Mouse (Mus musculus) effector memory CD4-positive, alpha-beta T cell, adult 7 months (primary cell): ENCODE data around the gene Svop. TPM values are rescaled to one million over a fixed set of nuclear protein-coding genes. Genes with fewer than 3 reads are reported as not detected.

Source experiments
- polyA plus RNA-seq: library from polyadenylated mRNA; unstranded; fragments of 100-300 nt; shearing (Covaris generic); gene quantifications from one replicate; pipeline ENCODE4 v1.2.1, GENCODE M21; 2017

The Svop gene
- 0.29 TPM for polyA plus RNA-seq

DNA sequence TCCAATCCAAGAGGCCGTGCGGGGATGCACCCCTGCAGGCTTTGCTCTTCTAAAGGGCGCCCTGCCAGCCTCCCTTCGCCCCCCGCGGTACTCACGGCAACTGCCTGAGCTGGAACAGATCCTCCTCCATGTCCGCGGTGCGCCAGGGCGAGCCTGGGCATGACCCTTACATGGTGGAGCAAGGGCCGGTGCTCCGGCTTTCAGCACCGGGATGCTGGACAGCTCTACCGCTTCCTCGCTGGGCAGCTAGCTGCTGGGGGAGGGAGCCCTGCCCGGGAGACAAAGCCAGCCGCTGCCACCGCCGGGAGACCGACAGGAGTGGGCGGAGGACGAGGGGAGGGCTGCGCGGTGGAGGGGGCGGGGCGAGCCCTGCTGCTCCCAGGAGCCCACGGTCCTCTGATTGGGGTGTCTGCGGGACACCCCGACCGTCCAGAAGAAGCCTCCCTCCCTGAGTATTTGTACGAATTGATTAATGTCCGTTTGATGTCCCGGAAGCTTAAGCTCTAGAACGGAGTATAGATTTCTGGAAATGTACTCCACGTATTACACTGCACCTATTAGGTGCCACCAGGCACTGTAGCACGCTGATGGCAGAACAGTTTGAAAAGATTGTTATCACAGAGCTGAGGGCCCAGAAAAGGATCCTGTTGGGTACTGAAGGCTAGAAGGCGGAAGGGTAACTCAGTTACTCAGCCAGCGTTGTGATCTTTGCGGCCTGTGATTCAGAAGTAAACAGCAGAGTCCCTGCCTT is at the start of gene Svop:
TSS of gene Svop (minus strand) at position 514 of the 751 bp plus-strand sequence.

DNA sequence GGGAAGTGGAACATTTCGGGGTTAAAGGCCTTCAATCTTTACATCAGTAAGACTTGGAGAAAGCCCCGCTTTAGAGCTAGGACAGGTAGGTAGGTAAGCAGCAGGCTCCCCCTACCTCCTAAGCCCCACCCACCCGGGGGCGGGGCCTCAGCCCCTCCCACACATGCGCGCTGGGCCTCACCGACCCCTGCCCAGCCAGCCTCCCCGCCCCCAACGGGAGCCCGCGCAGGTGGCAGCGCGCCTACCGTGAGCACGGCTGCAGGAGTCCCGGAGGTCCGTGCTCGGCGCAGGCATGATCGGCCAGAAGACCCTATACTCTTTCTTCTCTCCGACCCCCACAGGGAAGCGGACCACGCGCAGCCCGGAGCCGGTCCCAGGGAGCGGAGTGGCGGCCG is 38.8 kb upstream of the Svop start, which contains the start of gene Ung:
TSS of gene Ung (plus strand) at position 176 of the 395 bp plus-strand sequence.

DNA sequence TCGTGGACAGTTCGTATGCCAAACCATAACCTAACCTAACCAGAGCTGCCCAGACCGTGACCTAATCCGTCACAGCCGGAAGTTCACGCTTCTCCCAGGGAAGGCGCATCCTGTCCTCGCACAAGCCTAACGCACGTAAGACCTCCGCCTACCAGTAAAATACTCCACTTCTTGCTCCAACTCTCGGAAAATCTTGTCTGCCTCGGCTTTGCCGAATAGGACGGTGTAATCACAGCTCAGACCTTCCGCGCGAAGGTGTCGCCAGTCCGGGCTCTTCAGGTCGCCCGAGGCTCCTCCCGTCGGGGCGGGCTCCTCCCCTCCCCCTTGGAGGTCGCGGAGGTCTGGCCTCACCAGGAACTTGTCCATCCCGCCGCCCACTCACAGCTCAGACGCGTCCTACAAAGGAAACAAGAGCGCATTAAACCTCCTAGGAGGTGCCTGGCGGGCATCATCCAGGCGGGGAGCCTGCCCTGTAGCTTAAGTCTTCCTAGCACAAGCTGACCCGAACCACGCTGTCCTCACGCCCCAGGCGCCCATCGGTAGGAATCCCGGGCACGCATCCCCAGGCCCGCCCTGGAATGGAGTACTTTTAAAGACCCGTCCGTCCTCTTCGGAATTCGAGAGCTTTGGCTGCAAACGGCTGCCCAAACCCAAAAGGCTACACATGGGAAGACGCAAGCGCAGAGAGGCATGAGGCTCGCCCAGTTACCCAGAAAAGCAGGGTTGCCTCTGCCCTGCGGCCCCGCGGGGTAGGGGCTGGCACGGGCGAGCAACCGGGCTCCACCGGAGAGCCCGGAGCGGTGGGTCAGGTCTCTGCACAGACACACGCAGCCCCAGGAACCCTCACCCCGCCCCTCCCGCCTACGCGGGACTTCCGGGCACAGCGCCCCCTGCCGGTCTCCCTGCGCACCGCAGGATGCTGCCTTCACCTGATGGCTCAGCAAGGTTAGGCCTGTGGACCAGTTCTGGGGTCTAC is 36.3 kb upstream of the Svop start, which contains the start of gene Alkbh2:
TSS of gene Alkbh2 (minus strand) at position 845 of the 976 bp plus-strand sequence.

DNA sequence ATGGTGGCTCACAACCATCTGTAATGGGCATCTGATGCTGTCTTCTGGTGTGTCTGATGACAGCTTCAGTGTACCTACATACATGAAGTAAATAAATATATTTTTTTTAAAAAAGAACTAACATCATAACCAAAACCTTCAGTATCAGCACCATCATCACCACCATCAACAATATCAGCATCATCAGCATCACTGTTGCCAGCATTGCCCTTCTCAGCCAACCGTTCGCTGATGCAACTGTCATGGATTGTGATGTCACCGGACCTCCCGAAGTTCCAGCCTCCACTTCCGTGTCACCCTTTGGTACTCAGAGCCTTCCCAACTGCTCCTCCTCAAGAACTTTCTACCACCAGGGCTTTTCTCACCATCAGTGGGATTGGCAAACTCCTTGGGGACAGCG is 26.2 kb downstream of the Svop start, which contains the start of gene Usp30:
TSS of gene Usp30 (plus strand) at position 301 of the 400 bp plus-strand sequence.

DNA sequence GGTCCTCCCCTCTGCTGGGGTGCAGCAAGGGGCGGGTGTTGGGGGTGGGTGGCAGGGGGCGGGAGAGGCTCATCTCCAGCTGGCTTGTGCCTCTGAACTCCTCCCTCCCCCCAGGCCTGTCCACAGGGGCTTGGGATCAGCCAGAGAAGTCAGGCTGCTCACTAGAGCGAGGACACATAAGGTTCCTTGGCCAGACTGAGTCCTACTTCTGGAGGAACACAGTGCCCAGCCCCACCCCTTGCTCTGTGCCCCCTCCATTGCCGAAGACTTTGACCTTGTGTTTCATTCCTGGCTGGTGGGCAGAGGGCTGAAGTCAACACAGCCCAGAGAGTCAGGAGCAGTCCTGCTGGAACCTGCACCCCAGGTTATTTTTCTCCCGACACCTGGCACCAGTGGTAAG is 87.8 kb downstream of the Svop start, which contains the start of gene Dao:
TSS of gene Dao (plus strand) at position 162 of the 400 bp plus-strand sequence.

DNA sequence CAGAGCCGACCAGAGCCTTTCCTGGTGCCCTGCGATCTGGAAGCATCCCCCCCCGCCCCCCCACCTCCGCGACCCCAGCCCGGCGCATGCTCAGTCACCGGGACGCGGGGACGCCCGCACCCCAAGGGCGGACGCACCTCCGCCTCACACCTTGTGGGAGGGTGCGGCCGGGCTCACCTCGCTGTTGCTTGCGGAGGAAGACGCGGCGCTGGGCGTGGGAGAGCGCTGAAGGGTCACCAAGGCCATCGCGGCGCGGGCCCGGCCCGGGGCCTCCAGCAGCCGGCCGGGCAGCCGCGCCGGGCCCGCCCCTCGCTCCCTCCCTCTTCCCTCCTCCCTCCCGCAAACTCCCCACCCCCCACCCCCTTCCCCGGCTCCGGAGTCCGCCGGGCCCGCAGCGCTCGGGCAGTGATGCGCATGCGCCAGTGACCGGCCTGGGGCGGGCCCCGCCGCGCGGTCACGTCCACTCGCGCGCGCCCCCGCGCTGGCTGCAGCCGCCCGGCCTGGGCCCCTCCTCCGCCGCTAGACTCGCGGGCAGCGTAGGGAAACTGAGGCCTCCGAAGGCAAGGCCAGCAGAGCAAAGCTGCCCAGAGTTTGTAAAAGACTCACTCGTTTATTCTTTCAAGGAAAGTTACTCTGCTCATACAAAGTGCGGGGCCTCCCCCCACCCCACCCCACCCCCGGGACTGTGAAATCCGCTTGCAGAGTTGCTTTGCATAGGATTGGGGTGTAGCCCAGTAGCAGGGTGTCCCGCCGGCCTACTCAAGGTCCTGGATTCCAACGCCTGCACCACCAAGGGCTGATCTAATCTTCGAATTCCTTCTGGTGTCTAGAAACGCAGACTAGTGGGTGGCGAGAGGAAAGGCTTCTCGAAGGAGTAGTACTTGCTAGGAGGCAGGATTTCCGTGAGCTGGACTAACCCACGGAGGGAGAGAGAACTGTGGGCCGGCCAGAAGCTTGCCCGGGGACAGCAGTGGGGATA is 97.6 kb downstream of the Svop start, which contains the start of gene Ssh1:
TSS of gene Ssh1 (minus strand) at position 408 of the 979 bp plus-strand sequence.

Other genes starting within 250 kb of the Svop start
- 90.7 TPM for gene Coro1c, start 182.8 kb downstream of the Svop start, polyA plus RNA-seq
- 31.2 TPM for gene Ssh1, start 97.7 kb downstream of the Svop start, polyA plus RNA-seq
- gene Dao, start 87.9 kb downstream of the Svop start, polyA plus RNA-seq, result 1.1 TPM
- gene Usp30, start 26.1 kb downstream of the Svop start, polyA plus RNA-seq, result 4.7 TPM
- 9.4 TPM for gene Alkbh2, start 36.6 kb upstream of the Svop start, polyA plus RNA-seq
- gene Ung, start 38.8 kb upstream of the Svop start, polyA plus RNA-seq, result 3.3 TPM
- gene Acacb, start 55.0 kb upstream of the Svop start, polyA plus RNA-seq, result 1.1 TPM
- gene Foxn4, start 182.2 kb upstream of the Svop start, polyA plus RNA-seq, result not detected
- 1.4 TPM for gene Myo1h, start 197.6 kb upstream of the Svop start, polyA plus RNA-seq